Mouse (Mus musculus): ENCODE data around the gene Atp6v0d1.

The Atp6v0d1 gene

DNA sequence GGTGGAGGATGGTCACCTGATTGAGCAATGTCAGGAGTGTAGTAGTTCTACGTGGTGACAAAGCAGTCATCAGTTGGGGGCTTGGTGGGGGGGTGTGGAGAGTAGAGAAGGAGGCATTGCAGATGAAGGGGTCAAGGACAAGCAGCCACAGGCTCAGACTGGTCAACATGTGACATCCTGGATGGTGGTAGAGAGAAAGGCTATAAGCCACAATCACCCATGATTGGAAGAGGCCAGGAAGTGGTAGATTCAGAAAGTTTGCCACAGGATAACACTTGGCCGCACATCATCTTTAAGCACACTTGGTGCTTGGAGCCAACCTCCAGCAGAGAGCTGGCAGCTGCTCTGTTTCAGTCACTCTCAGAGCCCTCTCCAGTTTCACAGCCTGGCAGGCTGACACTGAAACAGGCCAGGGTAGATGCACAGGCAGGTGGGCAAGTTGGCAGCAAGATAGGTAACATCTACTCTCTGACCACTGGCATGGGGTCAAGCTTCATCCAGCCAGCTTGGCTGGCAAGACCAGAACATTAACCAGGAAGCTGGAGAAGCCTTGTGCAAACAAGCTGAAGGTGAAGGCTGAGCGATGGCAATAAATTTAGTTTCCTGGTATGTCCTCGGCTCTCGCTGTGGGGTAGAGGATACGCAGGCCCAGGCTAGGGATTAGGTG is 28.7 kb downstream of the Atp6v0d1 start:
- DNase-seq (ENCODE audit: low spot score), result no peak

DNA sequence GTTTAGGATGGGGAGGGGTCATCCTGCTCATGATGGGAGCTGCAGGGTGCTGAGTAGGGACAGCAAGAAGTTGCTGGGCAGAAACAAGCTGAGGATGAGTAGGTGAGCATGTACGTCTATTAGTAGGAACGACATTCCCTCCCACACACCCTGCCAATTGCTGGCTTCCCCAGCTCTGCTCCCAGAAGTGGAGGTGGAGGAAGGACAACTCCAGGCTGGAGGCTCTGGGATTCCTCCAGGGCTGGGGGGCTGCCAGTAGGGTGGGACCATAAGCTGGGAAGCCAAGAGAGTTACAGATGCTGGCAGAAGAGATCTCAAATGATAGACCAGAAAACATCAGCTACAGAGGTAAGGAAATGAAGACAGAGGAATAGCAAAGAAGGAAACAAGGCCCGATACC is 29.3 kb downstream of the Atp6v0d1 start:
- DNase-seq (ENCODE audit: low spot score), result no peak

DNA sequence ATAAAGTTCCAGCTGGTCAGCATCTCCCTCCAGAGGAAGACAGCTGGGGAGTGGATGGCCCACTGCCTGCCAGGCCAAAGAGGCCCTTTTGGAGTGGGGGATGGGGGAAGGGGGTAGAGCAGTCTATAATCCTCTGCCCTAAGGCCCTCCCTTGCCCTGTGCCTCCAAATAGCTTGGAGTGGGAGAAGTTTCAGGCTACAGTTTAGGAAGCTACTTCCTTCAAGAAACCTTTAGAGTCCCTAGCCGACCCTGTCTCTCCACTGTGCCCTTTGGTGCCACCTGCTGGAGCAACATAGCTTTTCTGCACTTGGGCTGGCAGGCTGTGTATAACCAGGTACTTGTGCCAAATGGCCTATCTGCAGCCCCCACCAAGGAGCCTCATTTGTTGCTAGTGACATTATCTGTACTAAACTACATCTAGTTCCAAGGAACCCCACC is 31.9 kb downstream of the Atp6v0d1 start:
- peak; percentile 91 for DNase-seq (ENCODE audit: low spot score)

DNA sequence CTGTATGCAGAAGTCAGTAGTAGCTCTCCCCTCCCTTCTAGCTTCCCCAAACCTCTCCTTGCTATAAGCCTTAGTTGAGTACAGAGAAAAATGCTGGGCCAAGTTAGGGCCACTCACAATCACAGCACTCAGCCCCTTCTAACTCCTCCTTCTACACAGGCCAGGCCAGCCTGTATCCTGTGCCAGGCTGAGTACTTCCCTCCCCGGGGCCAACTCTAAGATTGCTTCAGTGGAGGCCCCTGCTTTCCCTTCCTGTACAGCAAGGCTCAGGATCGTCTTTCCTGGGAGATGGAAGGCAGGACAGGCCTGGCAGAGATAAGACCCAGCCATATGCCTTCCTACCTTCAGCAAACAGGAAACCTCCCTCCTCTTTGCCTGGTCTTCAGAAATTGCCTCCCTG is 32.4 kb downstream of the Atp6v0d1 start:
- no peak for DNase-seq (ENCODE audit: low spot score)

DNA sequence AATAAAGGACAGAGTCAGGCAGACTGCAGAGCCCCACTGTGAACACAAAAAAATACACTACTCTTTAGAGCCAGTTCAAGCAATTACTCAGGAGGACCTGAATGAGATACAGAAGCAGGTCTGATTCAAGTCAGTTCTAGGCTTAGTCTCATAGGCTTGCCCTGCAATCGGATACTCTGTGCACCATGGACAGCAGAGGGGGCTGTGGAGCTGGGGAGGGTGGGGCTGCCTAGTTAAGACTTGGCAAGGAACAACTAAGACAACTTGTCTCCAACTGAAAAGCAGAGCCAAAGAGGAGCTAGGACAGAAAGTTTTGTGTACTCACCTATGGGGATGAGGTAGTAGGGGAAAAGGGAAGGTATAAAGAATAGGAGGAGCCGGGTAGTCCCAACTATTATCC is 34.1 kb downstream of the Atp6v0d1 start:
- no peak for DNase-seq (ENCODE audit: low spot score)

DNA sequence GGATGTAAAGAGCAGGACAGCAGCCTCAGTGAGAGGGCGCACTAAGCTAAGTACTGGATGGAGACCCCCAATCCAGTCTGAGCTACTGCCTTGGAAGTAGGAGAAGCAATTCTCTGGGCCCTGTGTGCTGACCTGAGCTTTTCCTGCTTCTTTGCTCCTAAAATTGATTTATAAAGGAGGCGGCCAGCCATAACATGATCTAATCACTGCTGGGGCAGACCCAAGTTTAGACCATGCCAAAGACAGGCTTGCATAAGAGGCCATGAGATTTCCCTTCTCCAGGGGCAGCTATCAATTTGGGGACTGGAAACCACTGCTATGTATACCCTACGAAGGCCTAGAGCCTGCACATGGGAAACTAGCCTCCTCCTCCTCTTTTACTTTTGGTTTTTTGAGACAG is 36.6 kb downstream of the Atp6v0d1 start:
- no peak for DNase-seq (ENCODE audit: low spot score)

DNA sequence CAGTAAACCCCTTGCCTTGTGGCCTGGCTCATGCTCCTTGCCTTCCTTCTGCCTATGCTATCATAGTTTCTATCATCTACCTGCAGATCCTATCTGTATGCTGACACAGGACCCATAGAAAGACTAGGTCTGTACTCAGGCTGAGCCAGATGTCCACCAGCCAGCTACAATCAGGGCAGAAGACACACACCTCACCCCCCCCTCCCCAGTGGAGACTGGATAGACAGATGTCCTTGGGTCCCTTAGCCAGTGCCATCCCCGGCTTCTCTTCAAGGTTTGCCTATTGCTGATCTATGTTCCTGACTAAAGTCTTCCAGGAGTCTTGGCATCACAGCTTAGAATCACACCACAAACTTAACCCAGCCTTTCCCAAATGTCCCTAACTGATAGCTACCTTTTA is 37.6 kb downstream of the Atp6v0d1 start:
- DNase-seq (ENCODE audit: low spot score), result no peak

DNA sequence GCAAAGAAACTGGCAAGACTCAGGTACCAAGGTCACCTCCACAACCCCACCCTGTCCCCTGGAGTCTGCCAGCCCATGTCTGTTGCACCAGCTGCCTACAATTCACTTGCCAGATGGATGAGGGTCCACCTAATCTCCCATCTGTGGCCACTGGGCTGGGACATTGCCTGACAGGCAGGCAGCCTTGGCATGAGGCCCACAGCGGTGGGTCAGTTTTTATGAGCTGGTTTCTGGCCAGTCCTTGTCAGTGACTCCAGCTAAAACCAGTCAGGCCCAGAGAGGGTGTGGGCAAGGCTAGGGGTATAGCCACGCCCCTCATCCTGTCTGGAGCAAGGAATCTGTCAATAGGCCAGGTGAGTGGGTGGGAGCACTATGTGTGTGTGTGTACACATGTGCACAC is 38.7 kb downstream of the Atp6v0d1 start:
- DNase-seq (ENCODE audit: low spot score), result no peak

DNA sequence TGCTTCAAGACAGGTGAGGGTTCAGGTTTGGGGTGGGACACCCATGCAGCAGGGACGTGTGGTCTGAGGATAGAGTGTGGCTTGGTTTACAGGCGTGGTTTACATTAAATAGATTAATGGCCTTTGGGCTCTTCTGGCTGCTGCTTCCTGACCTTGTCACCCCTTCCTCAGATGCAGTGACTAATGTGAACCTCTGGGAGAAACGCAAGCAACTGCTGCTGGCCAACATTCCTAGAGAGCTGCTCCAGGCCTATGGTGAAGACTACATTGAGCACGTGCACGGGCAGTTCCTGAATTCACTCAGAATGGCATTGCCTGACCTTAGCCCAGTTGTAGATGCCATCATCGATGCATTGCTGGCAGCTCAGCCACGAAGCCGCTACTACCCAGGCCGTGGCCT is 43.0 kb downstream of the Atp6v0d1 start:
- peak; percentile 56 for DNase-seq (ENCODE audit: low spot score)

DNA sequence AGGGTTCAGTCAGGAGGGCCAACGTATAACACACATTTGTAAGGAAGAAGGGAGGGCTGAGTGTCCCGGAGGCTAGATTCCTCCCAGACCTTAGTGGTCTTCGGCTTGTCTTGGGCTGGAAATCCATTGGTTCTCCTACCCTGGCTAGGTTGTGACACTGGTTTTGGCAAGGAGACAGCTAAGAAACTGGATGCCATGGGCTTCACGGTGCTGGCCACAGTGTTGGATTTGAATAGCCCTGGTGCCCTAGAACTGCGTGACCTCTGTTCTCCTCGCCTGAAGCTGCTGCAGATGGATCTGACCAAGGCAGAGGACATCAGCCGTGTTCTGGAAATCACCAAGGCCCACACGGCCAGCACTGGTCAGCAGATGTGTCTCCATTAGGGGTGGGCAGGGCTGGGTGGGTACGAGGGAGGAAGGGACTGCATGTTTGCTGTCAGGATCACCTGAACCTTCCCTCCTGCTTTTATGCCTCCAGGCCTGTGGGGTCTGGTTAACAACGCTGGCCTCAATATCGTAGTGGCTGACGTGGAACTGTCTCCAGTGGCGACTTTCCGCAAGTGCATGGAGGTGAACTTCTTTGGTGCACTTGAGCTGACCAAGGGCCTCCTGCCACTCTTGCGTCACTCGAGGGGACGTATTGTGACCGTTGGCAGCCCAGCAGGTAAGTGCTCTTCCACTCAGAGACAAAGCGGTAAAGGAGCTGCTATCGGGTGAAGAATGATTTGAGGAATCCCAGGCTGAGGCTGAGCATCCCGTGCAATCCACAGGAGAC is 43.7 kb downstream of the Atp6v0d1 start:
- no peak for DNase-seq (ENCODE audit: low spot score)

DNA sequence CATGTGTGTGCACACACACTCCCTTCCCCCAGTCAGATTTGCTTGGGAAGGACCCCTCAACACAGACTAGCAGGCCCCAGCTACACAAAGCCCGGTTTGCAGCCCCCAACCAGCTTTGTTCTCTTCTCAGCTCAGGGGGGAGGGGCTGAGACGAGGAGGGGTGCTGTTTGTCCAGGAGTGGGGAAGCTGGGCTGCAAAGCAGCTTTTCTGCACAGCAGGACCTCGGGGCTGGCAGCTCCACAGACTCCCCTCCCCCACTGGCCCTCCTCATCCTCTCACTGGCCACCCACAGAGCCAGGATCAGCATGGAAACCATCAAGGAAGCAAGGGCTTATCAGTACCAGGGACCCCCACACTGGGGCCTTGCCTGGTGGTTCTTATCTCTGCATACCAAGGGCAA is 44.8 kb downstream of the Atp6v0d1 start:
- DNase-seq (ENCODE audit: low spot score), result peak; percentile 65

DNA sequence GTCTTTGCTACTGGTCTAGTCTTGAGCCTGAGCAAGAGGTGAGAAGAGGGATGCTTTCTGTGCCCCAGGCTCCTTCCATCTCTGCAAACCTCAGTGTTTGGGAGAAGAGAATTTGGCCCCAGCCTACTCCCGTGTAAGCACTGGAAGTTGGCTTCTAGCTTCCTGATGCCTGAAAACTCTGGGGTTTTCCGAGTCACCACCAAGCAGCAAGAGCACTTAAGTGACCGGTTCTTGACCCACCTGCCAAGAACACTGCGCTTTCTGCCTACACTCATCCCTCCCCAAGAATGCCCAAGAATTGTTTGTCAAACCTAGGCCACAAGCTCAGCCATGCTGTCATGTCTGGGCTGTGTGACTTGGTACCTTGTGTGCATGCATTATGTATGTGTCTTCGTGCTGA is 45.3 kb downstream of the Atp6v0d1 start:
- no peak for DNase-seq (ENCODE audit: low spot score)

DNA sequence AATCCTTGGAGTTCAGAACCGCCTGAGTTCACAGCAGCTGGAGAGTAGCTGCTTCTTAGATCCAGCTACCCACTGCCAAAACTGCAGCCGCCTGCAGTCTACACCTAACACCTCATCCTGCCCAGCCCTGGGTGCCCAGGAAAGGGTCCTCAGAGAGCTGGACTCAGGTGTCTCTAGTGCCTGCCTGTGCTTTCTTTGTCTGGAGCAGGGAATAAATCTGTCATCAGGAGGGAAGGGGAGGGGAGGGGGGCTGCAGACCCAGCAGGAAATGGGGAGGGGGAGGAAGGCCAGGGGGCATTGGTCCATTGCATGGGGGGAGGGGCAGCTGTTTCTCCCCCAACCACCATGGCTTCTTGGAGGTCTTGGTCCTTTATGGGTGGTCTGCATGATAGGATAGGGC is 46.3 kb downstream of the Atp6v0d1 start:
- DNase-seq (ENCODE audit: low spot score), result peak; percentile 65

DNA sequence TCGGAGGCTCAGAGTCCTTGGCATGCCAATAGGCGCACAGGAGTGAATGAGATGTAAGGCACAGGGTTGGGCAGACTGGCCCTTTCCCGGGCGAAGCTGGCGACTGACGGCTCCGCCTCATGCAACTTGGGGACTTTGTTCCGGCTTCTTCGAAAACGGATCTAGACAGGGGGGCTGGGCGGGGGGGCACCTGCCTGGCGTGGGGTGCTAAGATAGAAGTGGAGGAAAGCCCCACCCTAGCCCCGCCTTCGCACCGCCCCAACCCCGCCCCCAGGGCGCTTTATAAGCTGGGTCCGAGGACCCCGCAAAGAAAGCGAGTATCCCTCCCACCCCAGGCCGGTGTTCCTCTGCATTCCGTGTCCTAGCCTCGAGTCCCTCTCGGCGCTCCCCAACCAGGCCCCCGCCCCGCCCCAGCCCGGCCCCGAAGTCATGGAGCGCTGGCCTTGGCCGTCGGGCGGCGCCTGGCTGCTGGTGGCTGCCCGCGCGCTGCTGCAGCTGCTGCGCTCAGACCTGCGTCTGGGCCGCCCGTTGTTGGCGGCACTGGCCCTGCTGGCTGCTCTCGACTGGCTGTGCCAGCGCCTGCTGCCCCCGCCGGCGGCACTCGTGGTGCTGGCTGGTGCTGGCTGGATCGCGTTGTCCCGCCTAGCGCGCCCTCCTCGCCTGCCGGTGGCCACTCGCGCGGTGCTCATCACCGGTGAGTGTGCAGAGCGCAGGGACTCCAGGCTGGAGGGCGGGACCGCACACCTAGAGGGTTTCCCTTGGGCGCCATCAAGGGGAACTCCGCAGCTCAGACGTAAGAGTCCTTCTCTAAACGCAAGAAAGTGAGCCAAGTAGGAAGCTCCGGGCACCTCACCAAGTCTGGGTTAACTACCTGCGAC is 47.2 kb downstream of the Atp6v0d1 start, which contains the start of gene Hsd11b2:
TSS of gene Hsd11b2 (plus strand) at position 320 of the 878 bp plus-strand sequence.
- peak; percentile 57 for DNase-seq (ENCODE audit: low spot score)

DNA sequence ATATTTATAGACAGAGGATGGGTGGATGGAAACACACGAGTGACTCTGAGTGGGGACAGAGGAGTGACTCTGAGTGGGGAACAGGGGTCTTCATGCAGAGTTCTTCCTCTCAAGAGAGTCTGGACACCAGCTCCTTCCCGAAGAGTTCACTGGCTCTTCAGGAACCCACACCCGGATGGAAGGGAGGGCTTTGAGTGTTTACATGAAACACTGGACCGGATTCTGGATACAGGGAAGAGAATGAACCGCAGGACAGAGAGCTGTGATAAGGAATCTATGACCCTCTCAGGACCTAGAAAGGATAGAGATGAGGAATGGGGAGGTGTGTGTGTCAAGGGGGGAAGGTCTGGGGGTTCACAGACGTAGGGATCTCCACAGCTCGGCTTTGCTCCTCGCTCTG is 48.5 kb downstream of the Atp6v0d1 start:
- DNase-seq (ENCODE audit: low spot score), result peak; percentile 58

DNA sequence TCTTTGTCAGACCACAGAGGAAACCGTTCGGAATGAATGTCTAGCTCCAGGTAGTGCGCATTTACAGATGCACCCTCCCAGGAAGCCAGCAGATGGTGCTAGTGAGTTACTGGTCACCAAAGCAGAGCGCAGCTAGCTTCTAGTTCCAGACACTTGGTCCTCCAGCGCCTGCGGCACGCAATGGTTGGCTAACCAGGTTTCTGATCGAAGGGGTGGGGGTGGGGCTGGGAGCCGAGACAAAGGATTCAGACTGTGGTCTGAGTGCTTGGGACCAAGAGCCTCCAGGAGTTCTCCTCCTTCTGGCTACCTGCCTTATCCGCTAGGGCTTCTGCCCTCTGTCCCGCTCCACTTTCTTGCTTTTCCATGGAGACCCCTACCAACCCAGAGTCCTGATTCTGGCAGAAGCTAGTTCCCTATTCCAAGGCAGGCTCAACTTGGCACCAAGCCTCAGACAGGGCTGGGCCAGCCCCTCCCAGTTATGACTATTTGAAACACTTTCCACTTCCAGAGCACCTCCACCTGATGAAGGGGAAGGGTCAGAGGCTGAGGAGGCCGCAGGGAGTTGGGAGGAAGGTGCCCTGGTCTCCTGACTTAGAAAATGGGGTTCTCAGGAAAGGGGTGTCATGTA is 49.7 kb downstream of the Atp6v0d1 start:
- peak; percentile 95 for DNase-seq (ENCODE audit: low spot score)

DNA sequence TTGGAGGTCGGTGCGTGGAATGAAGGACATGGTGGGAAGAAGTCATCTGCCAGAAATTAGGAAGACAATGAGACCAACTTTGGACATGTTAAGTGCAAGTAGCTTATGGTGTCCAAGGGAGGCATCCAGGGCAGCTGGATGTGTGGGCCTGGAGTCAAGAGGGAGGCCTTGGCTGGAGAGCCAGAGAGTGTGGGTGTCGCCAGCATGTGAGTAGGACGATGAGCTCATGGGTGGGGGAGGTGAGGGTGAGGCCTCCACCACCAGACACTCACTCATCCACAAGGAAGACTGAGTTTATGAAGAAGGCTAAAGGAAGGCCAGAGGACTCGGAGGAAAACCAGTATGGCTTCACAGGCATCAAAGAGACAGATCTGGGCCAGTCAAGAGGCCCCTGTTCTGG is 51.2 kb downstream of the Atp6v0d1 start:
- DNase-seq (ENCODE audit: low spot score), result no peak

DNA sequence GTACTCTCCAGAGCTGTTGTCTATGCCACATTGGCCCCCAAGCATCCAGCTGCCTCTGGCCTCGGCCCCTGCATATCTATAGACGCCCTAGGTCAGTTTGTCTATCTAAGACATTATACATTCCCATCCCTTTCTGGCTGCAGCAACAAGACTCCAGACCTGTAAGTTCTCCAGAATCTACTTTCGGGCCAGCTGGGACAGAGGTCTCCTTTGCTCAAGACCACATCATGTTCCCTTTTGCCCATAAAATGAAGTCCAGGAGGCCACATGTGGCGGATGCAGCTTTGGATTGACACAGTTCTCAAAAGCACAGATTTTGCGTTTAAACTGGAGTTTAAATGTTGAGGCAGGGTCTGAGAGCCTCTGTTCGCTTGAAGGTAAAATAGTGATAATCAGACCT is 51.7 kb downstream of the Atp6v0d1 start:
- DNase-seq (ENCODE audit: low spot score), result no peak

DNA sequence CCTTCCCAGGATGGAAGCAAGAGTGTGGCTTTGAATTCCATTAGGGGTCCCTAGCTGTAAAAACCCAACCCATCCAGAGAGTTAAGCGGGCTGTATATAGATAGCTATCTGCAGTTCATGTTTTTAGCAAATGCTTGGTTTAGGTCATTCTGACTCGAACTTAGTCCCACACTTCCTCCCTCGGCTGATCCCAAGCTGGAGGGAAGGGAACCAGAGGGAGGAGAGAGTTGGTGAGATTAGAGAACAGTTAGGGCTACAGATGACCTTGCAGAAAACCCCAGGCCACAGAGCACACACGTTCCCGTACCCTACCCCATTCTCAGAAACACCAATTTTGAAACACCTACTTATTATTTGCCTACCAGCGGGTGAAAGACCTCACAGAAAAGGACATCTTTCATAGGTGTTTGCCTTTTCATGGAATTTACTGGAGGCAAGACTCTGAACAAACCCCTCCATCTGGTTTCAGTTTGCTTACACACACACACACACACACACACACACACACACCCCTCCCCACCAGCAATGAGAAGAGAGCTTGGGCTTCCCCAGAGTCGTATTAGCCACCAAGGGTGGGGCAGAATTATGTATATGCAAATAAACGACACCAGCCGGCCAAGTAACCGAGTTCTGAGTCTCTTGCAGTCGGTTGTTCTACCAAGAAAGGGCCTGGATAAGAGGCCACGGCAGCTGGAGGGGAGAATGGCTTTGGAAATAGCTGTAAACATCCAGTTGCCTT is 55.7 kb downstream of the Atp6v0d1 start:
- no peak for DNase-seq (ENCODE audit: low spot score)

DNA sequence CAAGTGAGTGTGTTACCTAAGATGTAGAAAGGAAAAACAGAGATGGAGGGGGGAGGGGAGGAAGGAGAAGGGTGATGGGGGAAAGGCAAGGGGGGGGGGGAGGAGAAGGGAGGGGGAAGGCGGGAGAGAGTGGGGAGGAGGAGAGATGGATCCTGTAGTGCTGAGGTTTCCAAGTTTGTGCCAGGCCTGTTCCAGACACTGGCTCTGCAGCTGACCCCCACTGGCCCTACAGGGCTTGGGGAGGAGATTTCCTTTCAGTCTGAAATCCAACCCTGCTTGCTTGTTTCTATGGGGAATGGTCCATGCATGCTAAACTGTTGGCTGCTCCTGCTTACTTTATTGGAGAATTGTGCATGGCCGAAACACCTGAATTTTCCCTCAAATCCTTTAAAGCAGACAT is 57.1 kb downstream of the Atp6v0d1 start:
- DNase-seq (ENCODE audit: low spot score), result peak; percentile 42

DNA sequence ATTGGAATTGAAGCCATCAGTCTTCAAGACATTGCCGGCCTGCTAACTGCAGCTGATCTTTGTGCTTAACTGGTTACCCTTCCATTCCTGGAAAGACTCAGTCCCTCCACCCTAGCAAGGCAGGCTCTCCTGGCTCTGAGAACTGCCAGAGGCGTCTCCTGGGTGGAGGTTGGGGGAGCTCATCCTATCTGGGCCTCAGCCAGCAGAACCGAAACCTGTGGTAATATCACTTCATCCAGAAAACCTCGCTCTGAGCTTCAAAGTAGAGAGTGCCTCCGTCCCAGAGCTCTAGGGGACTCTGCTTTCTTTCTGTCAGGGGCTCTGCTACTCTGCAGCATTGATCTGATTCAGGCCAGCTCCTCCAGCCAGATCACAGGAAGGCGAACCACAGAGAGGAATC is 58.9 kb downstream of the Atp6v0d1 start:
- no peak for DNase-seq (ENCODE audit: low spot score)
